Mouse (Mus musculus) liver, adult 2 months (tissue): ENCODE data around the gene Cep41. TPM values are rescaled to one million over a fixed set of nuclear protein-coding genes. Genes with fewer than 3 reads are reported as not detected.

Experiments
- DNase-seq: peaks from one replicate; pipeline ENCODE4 v3.0.0-alpha.2; 2011; ENCODE audit warnings: low read depth, low spot score; ENCODE audit errors: extremely low read depth
- H3K27ac ChIP-seq: fragments of 200-500 bp; replicated peaks from 2 replicates; pipeline ENCODE4 v1.5.1; 2012; ENCODE audit warnings: low read depth, mild to moderate bottlenecking, control low read depth, inconsistent platforms, low read length; ENCODE audit not compliant: insufficient read depth
- H3K27me3 ChIP-seq: fragments of 200-500 bp; 2 replicates; pipeline ENCODE4 v1.6.1; 2012; ENCODE audit warnings: mild to moderate bottlenecking, moderate library complexity, low read length, inconsistent platforms; ENCODE audit not compliant: control insufficient read depth, insufficient read depth
- H3K36me3 ChIP-seq: fragments of 200-500 bp; 2 replicates; pipeline ENCODE4 v1.6.1; 2012; ENCODE audit warnings: low read length, inconsistent platforms; ENCODE audit not compliant: control insufficient read depth, insufficient read depth
- H3K4me1 ChIP-seq: fragments of 200-500 bp; 2 replicates; pipeline ENCODE4 v1.6.1; 2011; ENCODE audit warnings: low read length; ENCODE audit not compliant: control insufficient read depth, insufficient read depth
- H3K4me3 ChIP-seq: fragments of 200-500 bp; 2 replicates; pipeline ENCODE4 v1.5.1; 2011; ENCODE audit warnings: low read depth, mild to moderate bottlenecking, control low read depth, low read length, moderate library complexity; ENCODE audit not compliant: insufficient read depth
- H3K79me2 ChIP-seq: fragments of 200-500 bp; 2 replicates; pipeline ENCODE4 v1.6.1; 2012; ENCODE audit warnings: inconsistent platforms, mild to moderate bottlenecking, low read length, moderate library complexity; ENCODE audit not compliant: control insufficient read depth, insufficient read depth
- H3K9ac ChIP-seq: fragments of 200-500 bp; 2 replicates; pipeline ENCODE4 v1.6.1; 2012; ENCODE audit warnings: low read depth, mild to moderate bottlenecking, control low read depth, inconsistent platforms, low read length
- CTCF ChIP-seq: fragments of 200-500 bp; IDR thresholded peaks from 2 replicates; pipeline ENCODE4 v1.5.1; 2011; ENCODE audit warnings: low read depth, low read length, control low read depth
- POLR2A ChIP-seq: fragments of 200-500 bp; IDR thresholded peaks from 2 replicates; pipeline ENCODE4 v1.6.1; 2011; ENCODE audit warnings: low read length, control low read depth; ENCODE audit not compliant: insufficient read depth; ENCODE audit errors: extremely low read depth
- whole genome bisulfite sequencing: fragments of 180-500 bp; shearing (Covaris S2); methylation state at CpG from one replicate; pipeline ENCODE4 v1.1.7; 2018; 5-methylcytosine and 5-hydroxymethylcytosine counted together
- polyA plus RNA-seq: library from polyadenylated mRNA; depleted of rRNA; stranded (reverse); fragments of >200 nt; gene quantifications from 2 replicates; pipeline ENCODE4 v1.2.3, GENCODE M21; 2012
- total RNA-seq: library from RNA; depleted of rRNA; stranded (reverse); fragments of >200 nt; gene quantifications from 2 replicates; pipeline ENCODE4 v1.2.3, GENCODE M21; 2014

The Cep41 gene
- total and polyA plus RNA-seq, 2 experiments = 1.4 to 2.5 TPM

DNA sequence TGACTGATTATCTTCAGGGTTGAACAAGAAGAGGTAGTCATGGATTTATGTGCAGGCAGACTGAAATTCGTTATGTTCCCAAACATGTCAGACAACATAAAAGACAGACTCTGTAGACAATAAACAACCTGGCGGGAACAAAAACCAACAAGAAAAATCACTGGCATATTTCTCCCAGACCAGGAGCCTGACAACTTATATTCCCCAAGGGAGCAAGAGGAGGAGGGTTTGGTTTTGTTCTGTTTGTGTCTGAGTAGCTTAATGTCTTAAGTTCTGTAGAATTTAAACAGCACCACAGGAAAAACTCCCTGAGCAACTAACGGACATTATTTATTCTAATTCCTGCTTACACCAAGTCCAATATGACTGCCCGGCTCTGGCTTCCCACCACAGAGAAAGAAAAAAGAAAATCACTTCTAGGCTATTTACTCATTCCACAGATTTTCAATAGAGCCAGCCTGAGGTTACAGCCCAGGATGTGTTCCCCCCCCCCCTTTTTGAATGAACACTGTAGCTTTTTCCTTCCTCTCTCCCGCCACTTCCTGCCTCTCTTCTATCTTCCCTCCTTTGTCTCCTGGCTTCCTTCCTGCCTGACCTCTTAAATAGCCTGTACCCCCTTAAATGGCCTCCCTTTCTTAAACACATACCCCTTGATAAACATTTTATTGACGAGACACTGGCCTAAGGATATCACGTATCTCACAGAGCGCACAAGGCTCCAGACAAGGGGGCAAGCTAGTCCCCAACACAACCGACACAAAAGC lies 40.9 kb downstream of the Cep41 start:
- H3K27ac ChIP-seq = no peak overlapping the region
- no peaks in the 10 kb centered on the region for H3K4me1 ChIP-seq
- 82% methylated on average over 9 of the region's 9 CpGs for WGBS
- DNase-seq = no peak
- H3K27me3 ChIP-seq = no peaks in the 10 kb centered on the region
- TF ChIP-seq CTCF (no peak), POLR2A (no peak)
- H3K36me3 ChIP-seq = no peaks in the 10 kb centered on the region
- no peak overlapping the region for H3K4me3 ChIP-seq
- H3K79me2 ChIP-seq = no peaks in the 10 kb centered on the region
- H3K9ac ChIP-seq = no peak overlapping the region

DNA sequence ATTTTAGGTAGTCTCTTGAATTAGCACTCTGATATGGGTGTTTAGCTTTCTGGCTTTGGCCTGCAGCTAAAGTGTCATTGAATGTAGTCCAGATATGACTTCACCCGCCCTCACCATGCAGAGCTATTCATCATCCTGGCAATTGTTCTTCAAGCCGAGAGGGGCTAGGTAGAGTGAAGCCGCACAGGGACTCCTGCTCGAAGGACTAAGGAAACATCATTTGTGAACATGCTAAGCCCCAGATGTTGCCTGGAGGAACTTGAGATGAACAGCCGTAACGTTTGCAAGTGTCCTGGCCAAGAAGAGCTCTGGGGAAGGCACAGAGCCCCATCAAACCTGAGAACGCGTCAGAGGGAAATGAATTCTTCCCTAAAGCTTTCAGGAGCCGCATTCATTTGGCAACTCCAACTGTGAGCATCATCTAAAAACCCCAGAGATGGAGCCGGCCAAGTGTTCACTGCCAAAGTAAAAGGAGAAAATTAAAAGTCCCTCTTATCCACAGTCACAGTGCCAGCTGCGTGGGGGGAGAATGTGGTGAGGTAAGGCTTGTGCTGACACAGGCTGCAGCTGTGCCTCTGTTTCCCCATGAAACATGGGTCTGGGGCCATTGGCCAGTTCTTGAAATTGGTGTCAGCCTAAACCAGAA lies 43.8 kb downstream of the Cep41 start:
- no peak for TF ChIP-seq POLR2A
- TF ChIP-seq CTCF = no peak
- 91% methylated on average over 11 of the region's 11 CpGs for WGBS
- no peak overlapping the region for H3K27ac ChIP-seq
- no peaks in the 10 kb centered on the region for H3K27me3 ChIP-seq
- no peaks in the 10 kb centered on the region for H3K4me1 ChIP-seq
- no peak overlapping the region for H3K9ac ChIP-seq
- no peaks in the 10 kb centered on the region for H3K79me2 ChIP-seq
- no peak for DNase-seq
- H3K4me3 ChIP-seq = no peak overlapping the region
- H3K36me3 ChIP-seq = no peaks in the 10 kb centered on the region

DNA sequence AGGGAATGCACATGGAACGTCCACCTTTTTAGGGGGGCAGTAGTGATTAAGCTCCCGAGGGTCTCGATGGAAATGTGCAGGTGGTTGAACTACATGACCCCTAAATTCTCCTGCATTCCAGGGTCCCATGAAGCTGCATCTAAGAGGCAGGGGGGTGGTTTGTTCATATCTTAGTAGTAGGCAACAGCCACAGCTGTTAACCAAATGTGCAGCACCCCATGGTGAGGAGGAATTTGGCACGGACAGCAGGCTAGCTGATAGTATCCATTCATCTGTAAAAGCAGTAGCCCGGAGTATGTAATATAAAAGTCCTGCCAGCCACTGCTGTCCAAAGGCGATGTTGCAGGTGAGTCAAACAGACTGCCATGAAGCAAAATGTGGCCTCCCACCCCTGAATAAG lies 48.2 kb downstream of the Cep41 start:
- WGBS = 92% methylated on average over 6 of the region's 6 CpGs
- no peaks in the 10 kb centered on the region for H3K79me2 ChIP-seq
- no peak overlapping the region for H3K4me3 ChIP-seq
- no peak for TF ChIP-seq CTCF
- TF ChIP-seq POLR2A = no peak
- H3K27ac ChIP-seq = no peak overlapping the region
- no peak overlapping the region for H3K9ac ChIP-seq
- no peaks in the 10 kb centered on the region for H3K27me3 ChIP-seq
- H3K4me1 ChIP-seq = no peaks in the 10 kb centered on the region
- no peak for DNase-seq
- no peaks in the 10 kb centered on the region for H3K36me3 ChIP-seq

DNA sequence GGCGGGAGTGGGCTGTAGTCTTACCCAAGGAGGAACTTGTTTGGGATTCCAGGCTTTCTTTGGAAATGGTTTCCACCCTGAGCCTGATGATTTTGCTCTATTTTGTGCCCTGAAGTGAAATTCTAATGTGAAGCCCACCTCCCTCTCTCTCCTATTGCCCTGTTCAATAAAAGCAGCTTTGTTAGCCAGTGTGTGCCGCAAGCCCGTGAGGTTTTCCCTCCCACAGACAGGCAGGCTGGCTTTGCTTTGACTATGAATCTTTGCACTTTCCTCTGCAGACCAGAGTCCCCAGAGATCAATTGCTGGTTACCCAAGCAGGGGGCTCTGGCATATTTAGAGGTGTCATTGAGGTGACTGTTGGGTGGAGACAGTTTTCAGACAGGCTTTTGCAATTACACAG lies 49.1 kb downstream of the Cep41 start:
- H3K27ac ChIP-seq = no peak overlapping the region
- 63% methylated on average over 3 of the region's 3 CpGs for WGBS
- DNase-seq = no peak

DNA sequence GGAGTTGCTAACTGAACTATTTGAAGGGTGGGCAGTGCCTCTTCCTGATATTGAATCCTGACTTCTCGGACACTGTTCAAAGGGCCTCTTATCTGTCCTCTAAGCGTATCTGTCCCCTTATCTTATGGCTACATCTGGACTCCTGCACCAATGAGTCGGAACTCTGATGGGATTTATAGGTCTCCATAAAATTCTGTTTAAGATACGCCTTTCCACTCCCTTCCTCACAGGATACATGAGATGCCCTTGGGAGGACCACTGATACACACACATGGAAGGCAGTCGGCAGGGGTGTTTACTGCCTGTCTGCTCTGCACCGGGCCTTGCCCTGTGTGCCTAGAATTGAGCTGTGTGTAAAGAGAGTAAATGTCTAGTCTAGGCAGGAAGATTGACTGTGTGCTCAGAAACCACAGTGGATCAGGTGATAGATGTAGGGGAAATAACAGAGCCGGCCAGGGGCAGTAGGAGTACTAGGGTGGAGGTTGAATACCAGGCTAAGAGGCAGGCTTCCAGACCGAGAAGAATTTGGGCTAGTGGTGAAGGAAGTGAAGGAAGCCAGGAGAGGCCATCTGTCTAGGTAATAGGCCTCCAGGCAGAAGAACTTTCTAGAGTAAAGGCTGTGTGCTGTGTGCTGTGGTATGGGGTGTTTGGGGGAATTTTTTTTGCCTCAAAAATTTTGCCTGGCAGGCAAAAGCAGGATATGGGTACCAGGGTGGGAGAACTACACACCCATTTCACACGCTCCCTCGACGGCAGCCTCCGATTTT lies 49.7 kb downstream of the Cep41 start:
- TF ChIP-seq POLR2A (no peak), CTCF (no peak)
- DNase-seq = no peak
- Histone ChIP-seq H3K79me2 (no peaks in the 10 kb centered on the region), H3K27ac (no peak overlapping the region), H3K27me3 (no peaks in the 10 kb centered on the region), H3K4me3 (no peak overlapping the region), H3K9ac (no peak overlapping the region), H3K4me1 (no peaks in the 10 kb centered on the region), H3K36me3 (no peaks in the 10 kb centered on the region)
- 72% methylated on average over 12 of the region's 12 CpGs for WGBS

More for the DNA sequence above, 49.1 kb downstream of the Cep41 start:
- Histone ChIP-seq H3K9ac (no peak overlapping the region), H3K79me2 (no peaks in the 10 kb centered on the region), H3K4me1 (no peaks in the 10 kb centered on the region), H3K27me3 (no peaks in the 10 kb centered on the region), H3K36me3 (no peaks in the 10 kb centered on the region), H3K4me3 (no peak overlapping the region)
- TF ChIP-seq CTCF (no peak), POLR2A (no peak)
